Mouse (Mus musculus) lung, postnatal 0 days (tissue): ENCODE measurements around the gene Tspan8.

Experiments used
- CTCF ChIP-seq: IDR thresholded peaks from 2 replicates; pipeline ENCODE4 v1.5.1; 2016; ENCODE audit warnings: antibody characterized with exemption, mild to moderate bottlenecking
- EP300 ChIP-seq: IDR thresholded peaks from 2 replicates; pipeline ENCODE4 v1.6.1; 2016; ENCODE audit warnings: antibody characterized with exemption, mild to moderate bottlenecking, control low read depth

DNA sequence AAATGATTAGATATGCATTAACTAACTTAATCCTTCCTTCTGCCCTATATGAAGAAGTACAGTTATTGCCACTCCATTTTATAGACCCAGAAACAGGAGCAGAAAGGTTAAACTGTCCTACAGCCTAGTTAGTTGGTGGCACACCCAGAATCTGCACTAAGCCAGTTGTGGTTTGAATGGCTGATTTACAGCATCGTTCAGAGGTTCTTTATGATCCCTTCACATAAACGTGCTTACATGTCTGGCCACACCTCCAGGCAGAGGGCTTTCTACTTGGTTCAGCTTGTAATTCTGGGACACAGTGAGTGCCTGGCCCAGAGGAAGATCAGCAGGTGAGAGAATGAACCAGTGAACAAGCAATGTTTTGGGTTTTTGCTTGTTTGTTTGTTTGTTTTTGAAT, 33.4 kb upstream of the Tspan8 start:
- TF ChIP-seq CTCF: no peak
- no peak for TF ChIP-seq EP300
